Mouse (Mus musculus): Measurements from ENCODE around the gene Rnf216. TPM values are rescaled to one million over a fixed set of nuclear protein-coding genes. Genes with fewer than 3 reads are reported as not detected.

The Rnf216 gene
- polyA plus RNA-seq, 1 experiment = 28.5 TPM

DNA sequence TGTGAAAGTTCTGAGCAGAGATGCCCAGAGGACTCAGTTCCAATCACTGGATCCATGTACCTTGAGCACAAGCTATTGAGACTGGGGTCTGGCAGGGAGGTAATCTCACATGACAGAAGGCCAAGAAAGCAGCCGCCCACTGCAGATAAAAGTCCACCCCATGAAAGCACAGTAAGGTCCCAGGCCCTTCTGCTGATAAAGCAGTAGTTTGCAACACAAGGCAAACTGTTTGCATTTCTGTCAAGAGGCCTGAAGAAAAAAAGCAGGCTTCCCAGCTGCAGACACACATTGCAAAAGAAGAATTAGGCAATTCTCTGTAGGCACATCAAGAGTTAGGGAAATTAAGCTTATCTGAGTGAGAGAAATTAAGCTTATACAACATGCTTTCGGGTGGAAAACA lies 54.6 kb downstream of the Rnf216 start:
- Histone ChIP-seq H3K27ac (ENCODE audit: insufficient read depth, low read length) (peak overlapping the region; percentile 60; the same call in 1 of the 2 replicates), H3K4me1 (ENCODE audit: control insufficient read depth, insufficient read depth, low read length) (peaks cover 7% of the 10 kb centered on the region), H3K4me3 (ENCODE audit: insufficient read depth, low read length) (no peak overlapping the region)
- TF ChIP-seq POLR2A (IDR thresholded peaks at IDR 0.05; ENCODE audit: extremely low read depth, insufficient read depth, low read length) (no peak), CTCF (IDR thresholded peaks at IDR 0.05; ENCODE audit: extremely low read depth, insufficient read depth, low read length) (no peak)

DNA sequence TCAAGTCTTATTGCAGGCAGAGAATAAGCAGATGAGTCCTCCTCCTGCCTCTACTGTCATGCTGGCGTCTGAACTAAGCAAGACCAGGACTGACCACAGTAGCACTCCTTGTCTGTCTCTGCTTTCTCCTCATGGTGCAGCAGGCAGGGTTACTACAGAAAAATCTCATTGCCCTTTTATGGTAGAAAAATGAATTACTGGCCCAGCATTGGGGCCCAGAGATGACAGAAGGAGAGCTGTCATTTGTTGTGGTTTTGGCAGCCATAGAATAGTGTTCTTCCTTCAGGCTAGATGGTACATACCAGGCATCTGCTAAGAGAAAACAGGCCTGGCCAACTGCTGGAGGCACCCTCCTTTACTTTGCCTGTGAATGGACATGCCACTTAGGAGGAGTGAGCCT lies 55.0 kb downstream of the Rnf216 start:
- TF ChIP-seq POLR2A (IDR thresholded peaks at IDR 0.05; ENCODE audit: extremely low read depth, insufficient read depth, low read length) = no peak
- TF ChIP-seq CTCF (IDR thresholded peaks at IDR 0.05; ENCODE audit: extremely low read depth, insufficient read depth, low read length) = no peak
- H3K4me1 ChIP-seq (ENCODE audit: control insufficient read depth, insufficient read depth, low read length) = peaks cover 10% of the 10 kb centered on the region
- peak overlapping the region; percentile 60; the same call in 1 of the 2 replicates for H3K27ac ChIP-seq (ENCODE audit: insufficient read depth, low read length)
- H3K4me3 ChIP-seq (ENCODE audit: insufficient read depth, low read length) = no peak overlapping the region

DNA sequence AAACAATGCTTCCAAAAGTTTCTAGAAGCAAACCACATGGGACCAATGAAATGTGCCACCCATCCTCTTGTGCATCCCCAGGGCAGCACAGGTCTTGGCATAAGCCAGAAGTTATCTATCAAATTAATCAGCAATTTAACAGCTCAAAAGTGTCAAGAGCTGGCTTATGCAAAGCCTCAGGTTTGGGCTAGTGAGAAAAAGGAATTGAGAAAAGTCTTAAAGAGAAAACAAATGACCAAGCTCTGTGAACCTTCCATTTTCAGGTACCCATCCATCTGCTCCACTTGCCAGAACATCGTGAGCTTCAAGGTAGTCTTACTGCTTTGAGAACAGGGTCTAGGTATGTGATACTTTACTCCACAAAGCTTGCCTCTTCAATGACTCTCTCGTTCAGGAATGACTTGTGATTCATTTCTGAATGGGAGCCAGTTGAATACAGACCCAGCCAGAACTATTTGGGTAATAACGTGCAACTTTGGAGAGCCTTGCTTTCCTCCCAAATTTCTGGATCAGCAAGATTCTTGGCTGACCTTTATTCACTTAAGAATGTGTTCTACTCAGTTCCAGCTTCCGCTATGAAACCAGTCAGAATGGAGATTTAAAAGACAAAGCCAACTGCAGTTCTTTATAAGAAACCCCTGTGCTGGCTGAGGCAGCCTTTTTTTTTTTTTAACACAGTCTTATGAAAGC lies 56.5 kb downstream of the Rnf216 start:
- peaks cover 10% of the 10 kb centered on the region for H3K4me1 ChIP-seq (ENCODE audit: control insufficient read depth, insufficient read depth, low read length)
- no peak overlapping the region for H3K4me3 ChIP-seq (ENCODE audit: insufficient read depth, low read length)
- 0 out of 2 replicates have a peak overlapping the region, but pooled peaks have one; percentile 48 for H3K27ac ChIP-seq (ENCODE audit: insufficient read depth, low read length)
- TF ChIP-seq POLR2A (IDR thresholded peaks at IDR 0.05; ENCODE audit: extremely low read depth, insufficient read depth, low read length) (no peak), CTCF (IDR thresholded peaks at IDR 0.05; ENCODE audit: extremely low read depth, insufficient read depth, low read length) (no peak)

DNA sequence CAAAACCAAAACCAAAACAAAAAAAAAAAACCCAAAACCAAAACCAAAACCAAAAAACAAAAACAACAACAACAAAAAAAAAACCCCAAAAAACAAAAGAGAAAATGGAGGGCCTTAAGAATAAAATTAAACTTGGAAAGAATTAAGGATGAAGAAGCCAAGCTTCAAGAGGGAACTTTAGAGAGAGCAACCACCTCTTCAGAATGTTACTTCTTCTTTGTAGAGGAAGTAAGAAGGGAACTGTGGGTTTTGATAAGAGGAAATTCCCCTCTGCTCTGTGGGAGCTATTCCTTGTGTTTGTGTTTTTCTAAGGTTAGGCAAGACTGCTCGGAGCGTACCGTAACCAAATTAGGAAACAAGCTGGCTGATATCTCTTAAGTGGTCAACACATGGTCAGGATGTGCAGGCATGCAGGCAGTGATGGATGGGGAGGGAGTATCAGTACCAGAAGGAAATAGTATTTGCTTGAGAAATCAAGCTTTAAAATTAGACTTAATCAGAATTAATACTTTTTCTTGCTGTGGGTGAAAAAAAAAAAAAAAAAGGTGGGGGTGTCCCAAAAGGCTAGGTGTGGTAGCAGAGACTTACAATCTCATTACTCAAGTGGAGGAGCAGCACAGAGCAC lies 57.2 kb downstream of the Rnf216 start:
- Histone ChIP-seq H3K27ac (ENCODE audit: insufficient read depth, low read length) (no peak overlapping the region), H3K4me3 (ENCODE audit: insufficient read depth, low read length) (no peak overlapping the region), H3K4me1 (ENCODE audit: control insufficient read depth, insufficient read depth, low read length) (peaks cover 10% of the 10 kb centered on the region)
- no peak for TF ChIP-seq CTCF (IDR thresholded peaks at IDR 0.05; ENCODE audit: extremely low read depth, insufficient read depth, low read length)
- no peak for TF ChIP-seq POLR2A (IDR thresholded peaks at IDR 0.05; ENCODE audit: extremely low read depth, insufficient read depth, low read length)

DNA sequence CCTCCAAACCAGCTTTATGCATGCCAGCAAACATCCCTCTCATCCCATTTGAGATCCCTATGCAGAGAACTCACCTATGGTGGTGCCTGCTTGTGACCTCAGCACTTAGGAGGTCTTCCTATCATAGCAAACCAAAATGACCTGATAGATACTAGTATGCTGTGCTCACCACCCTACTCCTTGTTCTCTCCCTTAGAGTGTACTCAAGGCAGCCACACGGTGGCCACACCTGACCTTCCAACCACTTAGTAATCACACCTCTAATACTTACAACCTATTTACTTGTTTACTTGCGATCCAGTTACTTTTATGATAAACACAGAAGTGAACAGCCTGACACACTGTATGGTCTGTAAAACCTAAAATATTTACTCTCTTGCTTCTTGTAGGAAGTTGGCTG lies 58.1 kb downstream of the Rnf216 start:
- peaks cover 10% of the 10 kb centered on the region for H3K4me1 ChIP-seq (ENCODE audit: control insufficient read depth, insufficient read depth, low read length)
- no peak overlapping the region for H3K27ac ChIP-seq (ENCODE audit: insufficient read depth, low read length)
- no peak for TF ChIP-seq CTCF (IDR thresholded peaks at IDR 0.05; ENCODE audit: extremely low read depth, insufficient read depth, low read length)
- no peak for TF ChIP-seq POLR2A (IDR thresholded peaks at IDR 0.05; ENCODE audit: extremely low read depth, insufficient read depth, low read length)
- no peak overlapping the region for H3K4me3 ChIP-seq (ENCODE audit: insufficient read depth, low read length)

DNA sequence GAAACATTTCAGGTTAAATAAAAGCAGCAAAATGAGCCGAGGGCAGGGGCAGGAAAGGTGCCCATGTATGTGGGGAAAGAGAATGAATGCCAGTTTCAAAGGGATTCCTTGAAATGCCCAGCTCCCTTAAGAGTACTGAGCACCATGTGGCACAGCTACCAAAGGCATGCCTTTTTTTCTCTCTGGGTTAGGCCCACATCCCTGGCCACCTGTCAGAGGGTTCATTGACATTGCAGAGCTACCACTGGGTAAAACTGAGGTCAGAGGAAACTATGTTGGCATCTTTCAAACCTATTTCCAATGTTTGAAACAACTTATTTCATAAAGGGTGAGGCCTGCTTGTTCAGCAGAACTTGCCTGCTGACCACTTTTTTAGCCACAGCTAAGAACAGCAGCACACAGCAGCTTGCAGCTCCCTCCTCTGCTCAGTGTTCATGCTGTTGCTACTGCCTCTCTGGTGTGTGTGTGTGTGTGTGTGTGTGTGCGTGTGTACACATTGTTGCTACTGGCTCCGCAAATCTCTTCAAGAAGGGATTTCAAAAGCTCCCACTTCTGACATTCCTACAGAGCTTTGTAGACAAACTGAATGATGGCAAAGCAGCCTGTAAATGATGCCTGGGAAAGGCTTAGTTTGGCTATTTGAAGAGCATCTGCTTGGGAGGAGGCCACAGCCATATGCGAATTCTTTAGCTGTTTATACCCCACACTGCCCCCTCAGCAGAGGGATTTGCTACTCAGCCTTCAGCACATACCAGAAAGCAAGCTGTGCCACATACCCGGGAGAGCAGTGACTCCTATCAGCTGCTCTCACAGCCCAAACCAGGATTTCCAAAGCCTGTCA lies 59.4 kb downstream of the Rnf216 start:
- no peak for TF ChIP-seq POLR2A (IDR thresholded peaks at IDR 0.05; ENCODE audit: extremely low read depth, insufficient read depth, low read length)
- no peak for TF ChIP-seq CTCF (IDR thresholded peaks at IDR 0.05; ENCODE audit: extremely low read depth, insufficient read depth, low read length)
- H3K4me1 ChIP-seq (ENCODE audit: control insufficient read depth, insufficient read depth, low read length) = peaks cover 13% of the 10 kb centered on the region
- H3K4me3 ChIP-seq (ENCODE audit: insufficient read depth, low read length) = no peak overlapping the region
- H3K27ac ChIP-seq (ENCODE audit: insufficient read depth, low read length) = peak overlapping the region; percentile 31; the same call in 1 of the 2 replicates

DNA sequence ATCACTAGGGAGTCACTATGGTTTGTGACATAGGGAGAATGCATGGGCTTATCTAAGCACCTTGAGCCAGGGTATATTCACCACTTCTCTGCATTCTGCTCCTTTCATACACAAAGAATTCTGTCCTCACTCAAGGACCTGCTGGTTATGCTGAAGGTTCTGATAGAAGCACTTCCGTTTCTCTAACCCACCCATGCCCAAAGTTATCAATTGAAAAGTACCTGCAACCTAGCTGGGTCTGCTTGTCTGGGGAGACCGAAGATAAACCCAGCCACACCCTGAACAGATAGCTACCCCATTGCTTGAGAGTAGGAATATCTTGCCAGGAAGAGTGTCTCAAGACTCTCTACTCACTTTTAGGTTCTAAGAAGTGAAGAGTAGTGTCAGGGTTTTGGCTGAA lies 60.1 kb downstream of the Rnf216 start:
- peaks cover 14% of the 10 kb centered on the region for H3K4me1 ChIP-seq (ENCODE audit: control insufficient read depth, insufficient read depth, low read length)
- TF ChIP-seq CTCF (IDR thresholded peaks at IDR 0.05; ENCODE audit: extremely low read depth, insufficient read depth, low read length) = no peak
- TF ChIP-seq POLR2A (IDR thresholded peaks at IDR 0.05; ENCODE audit: extremely low read depth, insufficient read depth, low read length) = no peak
- no peak overlapping the region for H3K27ac ChIP-seq (ENCODE audit: insufficient read depth, low read length)
- no peak overlapping the region for H3K4me3 ChIP-seq (ENCODE audit: insufficient read depth, low read length)

DNA sequence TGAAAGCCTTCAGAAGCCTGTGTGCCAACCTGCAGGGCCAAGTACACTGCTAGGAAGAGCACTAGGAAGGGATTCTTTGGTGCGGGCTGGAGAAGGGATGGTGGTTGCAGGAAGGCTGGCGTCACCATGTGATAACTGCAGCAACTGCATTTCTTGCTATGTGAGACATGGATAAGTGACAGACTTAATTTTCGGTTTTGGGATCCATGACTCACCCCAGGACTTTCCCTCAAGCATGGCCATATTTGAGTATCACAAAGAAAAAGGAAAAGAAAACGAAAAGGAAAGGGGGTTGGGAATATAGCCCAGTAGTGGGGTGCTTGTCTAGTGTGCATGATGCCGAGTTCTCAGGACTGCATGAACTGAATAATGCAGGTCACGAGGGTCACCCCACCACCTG lies 60.9 kb downstream of the Rnf216 start:
- Histone ChIP-seq H3K4me3 (ENCODE audit: insufficient read depth, low read length) (no peak overlapping the region), H3K27ac (ENCODE audit: insufficient read depth, low read length) (no peak overlapping the region), H3K4me1 (ENCODE audit: control insufficient read depth, insufficient read depth, low read length) (peaks cover 14% of the 10 kb centered on the region)
- no peak for TF ChIP-seq CTCF (IDR thresholded peaks at IDR 0.05; ENCODE audit: extremely low read depth, insufficient read depth, low read length)

DNA sequence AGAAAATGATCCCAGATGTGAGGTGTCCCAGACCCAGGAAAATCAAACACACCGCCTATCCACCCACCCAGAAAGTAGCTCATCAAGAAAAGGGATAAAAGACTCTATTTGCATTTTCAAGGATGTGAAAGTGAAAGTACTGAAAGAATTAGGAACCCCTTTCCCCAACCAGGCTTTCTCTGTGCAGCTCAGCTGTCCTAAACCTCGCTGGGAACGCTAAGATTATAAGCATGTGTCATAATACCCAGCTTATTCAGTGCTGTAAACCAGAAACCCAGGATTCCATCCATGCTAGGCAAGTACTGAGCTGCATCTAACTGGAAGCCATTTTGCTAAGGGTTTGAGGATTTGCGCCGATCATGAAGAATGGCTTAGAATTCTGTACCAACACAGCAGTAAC lies 62.5 kb downstream of the Rnf216 start:
- Histone ChIP-seq H3K4me3 (ENCODE audit: insufficient read depth, low read length) (no peak overlapping the region), H3K27ac (ENCODE audit: insufficient read depth, low read length) (peak overlapping the region; percentile 60), H3K4me1 (ENCODE audit: control insufficient read depth, insufficient read depth, low read length) (peaks cover 14% of the 10 kb centered on the region)
- TF ChIP-seq POLR2A (IDR thresholded peaks at IDR 0.05; ENCODE audit: extremely low read depth, insufficient read depth, low read length) = no peak
- no peak for TF ChIP-seq CTCF (IDR thresholded peaks at IDR 0.05; ENCODE audit: extremely low read depth, insufficient read depth, low read length)

All from cortical plate, adult 2 months (tissue).